Mouse (Mus musculus): ENCODE results near the gene Arfrp1.

Gene Arfrp1

DNA sequence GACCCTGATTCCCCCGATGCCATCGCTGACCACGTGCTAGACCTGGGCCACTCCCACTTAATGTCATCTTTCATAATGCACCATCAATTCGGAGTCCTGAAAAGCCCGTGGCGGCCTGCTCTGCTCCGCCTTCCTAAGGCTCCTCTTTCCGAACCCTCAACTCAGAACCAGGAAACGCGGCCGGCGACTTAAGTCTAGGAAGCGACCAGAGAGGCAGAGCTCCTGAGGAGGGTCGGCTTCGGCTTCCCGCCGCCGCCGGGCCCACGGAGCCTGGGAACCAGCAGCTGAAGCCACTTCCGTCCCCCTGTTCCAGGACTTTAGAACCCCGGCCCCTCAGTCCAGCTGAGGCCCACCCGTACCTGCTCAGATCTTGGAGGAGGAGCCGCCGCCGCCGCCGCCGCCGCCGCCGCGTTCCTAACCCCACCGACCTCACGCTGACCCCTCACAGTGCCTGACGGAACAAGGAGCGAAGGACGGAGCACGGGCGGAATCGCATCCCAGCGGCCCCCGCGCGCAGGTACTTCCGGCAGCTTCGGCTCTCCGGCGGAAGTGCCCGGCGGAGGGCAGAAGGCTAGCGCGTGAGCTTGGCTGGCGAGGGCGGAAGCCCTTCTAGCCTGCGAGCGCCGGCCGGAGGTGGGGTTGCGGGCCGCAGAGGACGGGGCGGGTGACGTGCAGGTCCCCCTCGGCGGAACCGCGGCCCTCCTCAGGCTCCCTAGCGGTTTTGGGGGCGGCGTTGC lies at the start of gene Arfrp1, which contains the start of gene Zgpat:
TSS of gene Arfrp1 (minus strand) at position 545 of the 737 bp plus-strand sequence.
TSS of gene Zgpat (plus strand) at position 69 of the 737 bp plus-strand sequence.
- peak; percentile 91 for DNase-seq (ENCODE audit: low spot score)

GRCm38 (mm10) chr2:181413141-181413540 lies 47.9 kb upstream of the Arfrp1 start:
- no peak for DNase-seq (ENCODE audit: low spot score)

DNA sequence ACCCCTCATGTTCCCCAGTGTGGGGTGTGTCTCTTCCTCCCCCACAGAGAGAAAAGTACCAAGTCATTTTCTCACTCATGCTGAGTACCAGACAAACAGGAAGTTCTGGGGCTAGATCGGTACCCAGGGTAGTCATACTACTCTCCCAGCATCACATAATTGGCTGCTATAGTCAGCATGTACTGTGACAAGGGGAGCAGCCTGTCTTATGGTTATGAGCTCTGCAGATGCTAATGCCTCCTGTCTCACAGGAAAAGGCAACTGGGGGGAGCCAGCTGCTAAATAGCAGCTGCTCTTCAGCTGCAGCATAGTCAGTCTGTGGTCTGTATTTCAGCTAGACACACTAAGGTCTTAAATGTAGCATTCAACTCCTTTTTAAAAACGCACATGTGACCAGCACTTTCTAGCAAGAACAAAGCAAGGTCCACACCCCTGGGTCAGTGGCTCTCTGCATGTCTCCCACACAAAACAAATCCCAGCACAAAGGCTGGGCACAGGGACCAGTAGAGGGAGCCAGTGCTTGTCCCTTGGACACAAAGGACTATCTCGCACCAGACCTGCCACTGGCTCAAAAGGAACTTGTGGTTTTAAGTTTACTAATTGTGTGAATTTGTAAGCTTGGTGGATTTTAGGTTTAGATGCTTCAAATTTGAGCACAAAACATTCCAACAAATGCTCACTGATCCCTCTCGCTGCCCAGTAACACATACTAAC lies 45.7 kb upstream of the Arfrp1 start:
- peak; percentile 51 for DNase-seq (ENCODE audit: low spot score)

DNA sequence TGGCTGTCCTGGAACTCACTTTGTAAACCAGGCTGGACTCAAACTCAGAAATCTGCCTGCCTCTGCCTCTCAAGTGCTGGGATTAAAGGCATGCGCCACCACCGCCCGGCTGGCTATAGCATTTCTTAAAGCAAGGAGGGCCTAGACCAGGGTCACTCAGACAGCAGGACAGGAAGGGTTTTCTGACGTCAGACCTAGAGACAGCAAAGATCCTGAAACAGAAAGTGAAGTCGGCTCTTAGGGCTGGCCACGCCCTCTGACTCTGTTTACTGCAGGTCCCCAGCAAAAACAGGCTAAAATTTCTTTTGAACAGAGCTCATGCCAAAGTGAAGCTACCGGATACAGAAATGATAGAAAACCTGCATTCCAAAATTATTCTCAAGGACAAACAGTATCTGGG lies 44.4 kb upstream of the Arfrp1 start:
- DNase-seq (ENCODE audit: low spot score) = no peak

DNA sequence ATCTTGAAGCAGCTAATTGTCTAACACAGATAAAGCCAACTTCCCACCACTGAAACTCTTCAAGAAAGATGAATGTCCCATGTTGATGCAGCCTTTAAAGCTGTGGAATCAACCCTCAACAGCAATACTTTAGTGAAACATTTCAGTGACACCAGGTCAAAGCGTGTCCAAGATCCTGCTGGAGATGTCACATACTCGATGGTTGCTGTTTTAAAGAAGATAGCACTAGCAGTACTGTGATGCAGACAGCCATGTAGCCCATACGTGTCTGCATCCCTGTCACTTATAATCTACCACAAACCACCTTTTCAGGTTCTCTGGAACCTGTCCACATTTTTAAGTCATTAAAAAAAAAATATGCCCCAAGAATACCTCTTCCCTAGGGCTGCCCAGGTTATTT lies 38.5 kb upstream of the Arfrp1 start:
- DNase-seq (ENCODE audit: low spot score) = no peak

DNA sequence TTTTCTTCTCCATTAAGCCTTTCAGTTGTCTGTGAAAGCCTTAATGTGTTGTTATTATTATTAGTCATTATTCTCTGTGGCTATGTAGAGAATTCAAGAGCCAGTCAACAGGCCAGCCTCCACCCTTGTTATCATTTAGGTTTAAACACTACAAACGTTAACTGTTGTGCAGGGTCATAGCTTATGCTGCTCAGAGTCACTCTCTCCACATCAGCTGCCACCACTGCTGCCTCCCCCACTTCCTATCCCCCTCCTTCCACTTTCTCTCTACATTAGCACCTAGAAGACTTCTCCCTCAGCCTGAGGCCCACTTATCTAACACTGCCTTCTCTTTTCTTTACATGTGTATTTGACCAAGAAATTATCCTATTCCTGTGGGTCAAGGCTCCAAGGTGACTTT lies 36.3 kb upstream of the Arfrp1 start:
- no peak for DNase-seq (ENCODE audit: low spot score)

DNA sequence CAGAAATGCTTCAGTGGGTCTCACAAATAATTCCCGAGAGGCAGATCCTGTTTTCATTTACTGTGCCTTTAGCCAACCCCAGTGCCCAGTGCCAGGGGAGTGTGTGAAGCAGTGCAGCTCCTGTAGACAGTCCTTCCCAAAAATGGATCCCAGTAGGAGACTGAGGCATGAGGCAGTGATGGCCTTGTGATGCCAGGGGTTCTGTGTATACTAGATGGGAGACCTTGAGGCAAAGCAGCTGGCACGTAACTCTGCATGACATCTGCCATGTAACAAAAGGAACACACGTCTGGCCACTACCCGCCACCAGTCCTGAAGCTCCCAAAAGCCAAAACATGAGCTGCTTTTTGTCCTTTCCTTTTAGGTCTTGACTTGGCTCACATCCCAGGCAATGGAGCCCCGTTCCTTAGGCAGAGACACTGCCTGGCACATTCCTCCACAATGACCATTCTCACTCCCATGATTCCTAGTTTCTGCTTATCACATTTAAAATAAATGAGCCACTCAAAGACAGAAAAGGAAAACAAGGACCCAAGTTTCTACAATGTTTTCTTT lies 32.1 kb upstream of the Arfrp1 start:
- peak; percentile 10 for DNase-seq (ENCODE audit: low spot score)

DNA sequence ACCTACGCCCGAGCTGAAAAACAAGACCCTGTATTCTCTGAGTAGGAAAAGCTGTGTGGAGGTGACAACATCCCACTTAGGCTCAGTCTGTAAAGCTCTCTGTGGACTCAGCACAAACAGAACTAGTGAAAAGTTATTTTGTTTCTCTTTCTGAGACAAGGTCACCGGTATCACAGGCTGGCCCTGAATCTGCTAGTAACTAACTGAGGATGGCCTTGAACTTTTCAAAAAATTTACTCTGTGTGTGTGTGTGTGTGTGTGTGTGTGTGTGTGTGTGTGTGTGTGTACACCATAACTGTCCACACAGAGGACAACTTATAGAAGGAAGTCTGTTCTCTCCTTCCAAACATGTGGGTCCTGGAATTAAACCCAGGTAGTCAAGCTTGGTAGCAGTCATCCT lies 28.9 kb upstream of the Arfrp1 start:
- peak; percentile 51 for DNase-seq (ENCODE audit: low spot score)

DNA sequence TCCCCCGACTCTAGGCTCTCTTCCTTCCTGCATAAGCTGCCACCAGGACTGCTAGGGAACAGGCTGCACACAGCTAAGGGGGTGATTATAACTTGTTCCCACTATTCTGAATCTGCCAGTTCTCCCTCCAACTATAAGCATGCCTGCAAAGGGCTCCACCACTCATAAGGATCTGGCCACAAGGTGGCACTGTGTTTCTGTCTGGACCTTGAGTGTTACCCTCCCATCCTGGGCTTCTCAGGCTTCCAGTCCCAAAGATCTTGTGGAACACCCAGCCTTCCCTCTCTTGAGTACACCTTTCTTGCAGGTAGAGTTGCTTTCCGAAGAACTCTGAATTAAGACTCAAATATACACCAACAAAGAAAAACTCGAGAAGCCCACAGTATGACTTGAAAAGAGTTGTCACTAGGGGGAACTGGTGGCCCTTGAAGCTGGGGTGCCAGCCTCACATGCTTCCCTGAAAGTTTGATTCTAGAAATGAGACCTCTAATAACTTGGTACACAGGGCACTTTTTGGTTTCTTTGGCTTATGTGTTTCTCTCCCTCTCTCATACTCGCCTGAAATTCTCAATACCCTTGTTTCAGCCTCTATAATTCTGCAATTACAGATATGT lies 27.5 kb upstream of the Arfrp1 start:
- peak; percentile 71 for DNase-seq (ENCODE audit: low spot score)

DNA sequence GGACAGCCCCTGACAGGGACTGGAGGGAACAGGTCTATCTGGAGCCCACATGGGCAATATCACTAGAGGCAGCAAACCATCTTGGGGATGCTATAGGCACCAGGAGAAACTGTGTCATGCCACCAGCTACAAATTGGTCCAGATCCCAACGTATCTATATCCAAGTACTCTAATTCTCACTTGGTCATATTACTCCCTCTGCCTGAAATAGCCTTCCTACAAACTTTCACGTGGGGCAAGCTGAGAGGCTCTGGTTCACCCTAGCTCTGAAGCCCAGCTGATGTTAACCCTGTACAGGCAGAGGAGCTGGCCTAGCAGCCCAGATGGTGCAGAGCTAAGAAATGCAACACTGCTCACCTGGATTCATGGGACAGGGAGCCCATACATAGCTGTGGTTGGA lies 26.3 kb upstream of the Arfrp1 start:
- DNase-seq (ENCODE audit: low spot score) = no peak

DNA sequence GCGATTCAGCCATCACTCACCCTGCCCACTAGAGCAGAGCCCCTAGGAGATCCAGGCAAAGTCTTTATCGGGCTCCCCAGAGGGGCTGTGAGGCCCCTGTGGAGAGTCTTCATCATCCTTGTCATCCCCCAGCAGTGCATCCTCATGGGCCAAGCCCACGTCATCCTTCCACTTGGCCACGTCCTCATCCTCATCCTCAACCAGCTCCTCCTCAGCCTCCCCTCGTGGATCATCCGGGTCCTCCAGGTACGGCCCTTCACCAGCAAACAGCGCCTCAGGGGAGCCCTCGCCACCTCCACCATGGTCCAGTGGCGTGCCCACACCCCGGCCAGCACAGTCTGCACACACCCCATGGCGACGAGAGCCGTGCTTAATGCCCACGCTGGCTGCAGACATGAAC lies 25.8 kb upstream of the Arfrp1 start:
- no peak for DNase-seq (ENCODE audit: low spot score)

GRCm38 (mm10) chr2:181390136-181390870 lies 25.1 kb upstream of the Arfrp1 start:
- no peak for DNase-seq (ENCODE audit: low spot score)

- DNase-seq (ENCODE audit: low spot score) = no peak
These were observed 21.5 kb upstream of the Arfrp1 start for GRCm38 (mm10) chr2:181386663-181387210.

DNA sequence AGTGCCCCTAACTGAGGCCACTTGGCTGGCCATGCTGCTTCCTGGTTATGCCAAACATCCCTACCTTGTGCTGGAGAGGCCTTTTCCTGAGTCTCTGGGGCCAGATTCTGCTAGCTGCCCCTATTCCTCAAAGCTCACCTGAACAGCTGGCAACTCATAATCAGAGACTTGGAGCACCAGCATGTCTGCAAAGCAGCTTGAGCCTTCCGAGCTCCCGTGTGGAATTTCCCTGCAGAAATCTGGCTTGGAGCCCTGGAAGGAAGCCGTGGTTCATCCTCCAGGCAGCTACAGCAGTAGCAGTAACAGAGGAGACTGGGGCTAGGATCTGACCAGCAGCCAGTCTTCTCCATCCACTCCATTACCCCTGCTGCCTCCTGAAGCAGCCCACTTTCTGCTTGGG lies 20.7 kb upstream of the Arfrp1 start:
- DNase-seq (ENCODE audit: low spot score) = no peak

DNA sequence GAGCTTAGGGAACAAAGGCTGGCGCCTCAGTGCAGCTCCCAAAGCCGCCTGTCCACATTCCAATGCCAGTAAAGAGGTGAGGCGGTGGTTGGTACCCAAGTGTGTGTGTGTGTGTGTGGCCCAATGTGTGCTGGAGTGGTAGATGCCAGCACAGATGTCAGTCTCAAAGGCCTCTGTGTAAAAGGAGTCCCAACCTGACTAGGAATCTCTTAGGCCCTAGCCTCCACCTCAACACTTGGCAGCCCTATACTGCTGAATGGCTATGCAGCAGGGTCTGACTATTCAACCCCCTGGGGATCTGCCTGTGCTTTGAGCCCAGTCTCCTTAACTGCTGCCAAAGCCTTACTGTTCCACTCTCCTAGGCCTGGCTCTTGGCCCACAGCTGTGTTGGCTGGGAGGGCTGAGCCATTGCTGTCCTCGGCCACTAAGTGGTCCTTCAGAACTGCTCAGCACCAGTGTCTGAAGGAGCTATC lies 19.8 kb upstream of the Arfrp1 start:
- peak; percentile 56 for DNase-seq (ENCODE audit: low spot score)

- no peak for DNase-seq (ENCODE audit: low spot score)
These were observed 19.3 kb upstream of the Arfrp1 start for GRCm38 (mm10) chr2:181384463-181384862.

GRCm38 (mm10) chr2:181381631-181382306 lies 16.6 kb upstream of the Arfrp1 start:
- DNase-seq (ENCODE audit: low spot score) = no peak

- no peak for DNase-seq (ENCODE audit: low spot score)
These were observed 15.9 kb upstream of the Arfrp1 start for GRCm38 (mm10) chr2:181381107-181381506.

DNA sequence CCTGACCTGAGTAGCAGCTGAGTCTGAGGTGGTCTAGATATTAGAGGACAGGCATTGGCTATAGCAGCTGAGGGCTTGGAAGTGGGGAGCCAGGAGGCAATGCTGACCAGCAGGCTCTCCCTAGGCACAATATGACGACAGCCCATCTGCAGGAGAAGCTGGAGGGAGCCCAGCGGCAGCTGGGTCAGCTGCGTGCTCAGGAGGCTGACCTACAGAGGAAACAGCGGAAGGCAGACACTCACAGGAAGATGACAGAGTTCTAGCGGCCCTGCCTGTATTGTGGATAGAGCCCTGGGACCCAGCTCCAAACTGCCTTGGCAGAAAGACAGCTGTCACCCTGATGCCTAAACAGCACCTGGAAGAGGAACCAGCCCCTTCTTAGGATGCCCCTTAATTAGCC lies 15.0 kb upstream of the Arfrp1 start:
- DNase-seq (ENCODE audit: low spot score) = no peak

GRCm38 (mm10) chr2:181379778-181380177 lies 14.6 kb upstream of the Arfrp1 start, which contains the start of gene Lime1:
Lime1 (plus strand) TSS chr2:181380078.
- no peak for DNase-seq (ENCODE audit: low spot score)

DNA sequence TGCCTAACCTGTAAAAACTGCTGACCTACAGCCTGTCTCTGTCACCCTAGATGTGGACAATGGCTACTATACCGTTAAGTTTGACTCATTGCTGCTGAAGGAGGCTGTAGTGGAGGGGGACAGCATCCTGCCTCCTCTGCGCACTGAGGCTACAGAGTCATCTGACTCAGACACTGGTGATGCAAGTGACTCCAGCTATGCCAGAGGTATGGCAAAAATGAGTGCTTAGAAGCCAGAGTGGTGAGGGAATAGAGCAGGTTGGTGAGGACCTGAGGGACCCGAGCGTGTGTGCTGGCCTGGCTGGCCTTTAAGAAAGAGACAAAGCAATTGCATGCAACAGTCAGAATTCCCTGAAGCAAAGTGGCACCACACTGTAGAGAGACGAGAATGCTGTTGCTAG lies 13.5 kb upstream of the Arfrp1 start:
- no peak for DNase-seq (ENCODE audit: low spot score)

Measured in testis, postnatal 14 days (tissue).